Mouse (Mus musculus) cerebellum, adult 18-20 months (tissue): ENCODE measurements around the gene Mgll.

Experiments
- DNase-seq, 2 experiments: peaks; one replicate each; pipeline ENCODE4 v3.0.0; 2021

Gene Mgll

DNA sequence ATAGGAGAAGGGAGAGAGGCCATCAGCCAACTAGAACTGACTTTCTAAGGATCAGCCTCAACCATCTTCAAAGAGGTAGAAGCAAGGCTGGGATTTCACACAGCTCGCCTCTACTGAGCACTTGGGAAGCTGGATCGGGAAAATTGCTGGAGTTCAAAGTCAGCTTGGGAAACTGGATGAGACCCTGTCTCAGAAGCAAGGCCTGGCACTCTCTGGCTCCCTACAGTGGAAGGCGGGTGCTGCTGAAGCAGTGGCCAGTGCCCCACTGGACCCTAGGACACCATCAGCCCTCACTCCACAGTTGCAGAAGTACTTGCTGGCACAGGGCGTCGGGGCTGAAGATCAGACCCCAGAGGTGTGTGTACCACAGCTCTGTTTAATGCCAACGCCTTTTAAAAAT lies 133.6 kb downstream of the Mgll start:
- no peak for DNase-seq

DNA sequence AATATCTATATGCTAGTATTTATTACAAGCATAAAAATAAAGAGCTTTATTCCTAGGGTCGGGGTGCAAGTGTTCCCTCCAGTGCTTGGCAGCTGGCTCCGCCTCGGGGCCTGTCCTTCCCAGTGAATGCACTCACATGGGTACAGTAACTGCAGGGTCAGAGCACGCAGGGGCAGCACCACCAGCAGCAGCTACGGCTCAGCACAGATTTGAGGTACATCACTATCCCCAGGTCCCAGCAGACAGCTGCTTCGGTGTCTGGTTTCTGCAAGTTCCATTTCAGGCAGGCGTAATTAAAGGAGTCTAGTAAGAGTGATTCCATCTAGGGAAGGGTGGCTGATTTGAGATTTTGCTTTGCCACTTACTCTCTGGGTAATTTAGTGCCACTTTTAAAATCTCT lies 134.1 kb downstream of the Mgll start:
- no peak for DNase-seq

DNA sequence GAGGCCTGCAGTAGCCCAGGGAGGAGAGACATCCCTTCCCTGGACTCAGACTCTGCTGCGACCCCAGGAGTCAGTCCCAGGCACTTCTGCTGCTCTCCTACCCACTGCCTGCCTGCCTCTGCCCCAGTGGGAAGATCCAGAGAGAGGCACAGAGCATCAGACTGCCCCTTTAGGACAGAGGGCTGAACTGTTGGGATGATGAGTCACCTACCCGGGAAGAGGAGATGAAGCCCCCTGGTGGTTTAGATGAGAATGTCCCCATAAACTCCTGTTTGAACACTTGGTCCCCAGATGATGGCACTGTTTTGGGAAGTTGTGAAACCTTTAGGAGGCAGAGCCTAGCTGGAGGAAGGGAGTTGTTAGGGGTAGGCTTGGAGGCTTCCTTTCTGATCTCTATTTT lies 136.7 kb downstream of the Mgll start:
- no peak for DNase-seq

DNA sequence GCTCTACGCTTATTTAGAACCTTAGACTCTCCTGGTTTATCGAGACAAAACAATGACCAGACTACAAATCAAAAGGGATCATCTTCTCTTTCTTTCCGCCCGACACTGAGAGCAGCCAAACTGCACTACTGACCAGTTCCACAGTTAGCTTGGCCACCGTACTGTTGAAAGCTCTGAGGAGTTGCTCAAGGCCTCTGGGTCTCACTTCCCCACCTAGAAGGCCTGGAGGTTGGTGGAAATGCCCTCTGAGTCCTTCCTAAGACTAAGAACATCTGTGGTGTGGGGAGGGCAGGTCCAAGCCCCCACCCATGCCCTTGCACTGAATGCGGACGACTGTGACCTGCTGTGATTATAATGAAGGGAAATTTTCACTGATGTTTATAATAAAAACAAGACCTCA lies 141.5 kb downstream of the Mgll start:
- DNase-seq, result no peak

DNA sequence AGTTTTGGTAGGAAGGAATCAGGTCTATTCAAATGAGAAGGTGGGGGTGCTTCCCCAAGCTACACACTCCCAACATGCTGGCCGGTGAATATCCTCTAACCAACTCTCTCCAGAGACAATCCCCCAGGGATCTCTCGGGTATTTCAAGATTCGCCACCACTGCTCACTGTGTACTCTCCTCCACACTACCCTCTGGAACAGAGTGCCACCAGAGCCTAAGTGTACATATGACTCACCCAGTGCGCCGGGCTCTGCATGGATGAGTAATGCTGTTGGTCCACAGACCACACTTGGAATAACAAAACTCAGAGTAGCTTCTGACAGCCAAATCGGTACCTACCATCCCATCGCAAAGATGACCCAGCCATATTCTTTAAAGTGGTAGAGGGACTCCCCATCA lies 145.2 kb downstream of the Mgll start:
- DNase-seq, result no peak

DNA sequence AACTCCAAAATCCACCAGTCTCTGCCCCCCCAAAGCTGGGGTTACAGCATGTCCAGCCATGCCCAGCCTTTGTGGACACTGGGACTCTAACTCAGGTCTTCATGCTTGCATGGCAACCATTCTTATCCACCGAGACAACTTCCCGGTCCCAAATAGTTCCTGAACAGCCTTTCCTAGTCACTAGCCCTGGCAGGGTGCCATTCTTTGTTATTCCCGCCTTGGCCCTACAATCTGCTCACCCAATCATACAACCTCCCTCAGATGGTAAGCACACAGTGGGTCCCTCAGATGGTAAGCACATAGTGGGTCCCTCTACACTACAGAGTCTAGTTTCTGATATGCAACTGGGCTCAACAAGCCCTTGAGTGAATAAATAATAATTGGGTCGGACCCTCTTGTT lies 146.4 kb downstream of the Mgll start:
- DNase-seq, result peak; percentile 58 to 60

DNA sequence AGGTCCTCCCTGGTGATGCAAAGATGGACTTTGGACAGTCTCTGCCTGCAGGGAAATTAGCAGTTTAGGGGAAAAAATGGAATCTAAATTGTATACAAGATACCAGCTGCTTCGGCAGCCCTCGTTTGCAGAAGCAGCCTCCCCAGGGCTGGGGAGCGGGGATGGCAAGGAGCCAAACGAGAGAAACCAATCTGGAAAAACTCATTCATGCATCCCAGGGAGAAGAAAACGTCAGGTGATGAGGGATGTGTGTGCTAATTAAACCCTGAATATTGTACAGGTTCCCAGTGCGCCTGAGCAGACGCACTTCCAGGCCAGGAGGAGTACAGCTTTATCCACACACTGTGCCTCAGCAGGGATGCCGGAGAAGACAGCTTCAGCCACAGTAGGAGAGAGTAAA lies 147.3 kb downstream of the Mgll start:
- peak; percentile 57 to 63 for DNase-seq

DNA sequence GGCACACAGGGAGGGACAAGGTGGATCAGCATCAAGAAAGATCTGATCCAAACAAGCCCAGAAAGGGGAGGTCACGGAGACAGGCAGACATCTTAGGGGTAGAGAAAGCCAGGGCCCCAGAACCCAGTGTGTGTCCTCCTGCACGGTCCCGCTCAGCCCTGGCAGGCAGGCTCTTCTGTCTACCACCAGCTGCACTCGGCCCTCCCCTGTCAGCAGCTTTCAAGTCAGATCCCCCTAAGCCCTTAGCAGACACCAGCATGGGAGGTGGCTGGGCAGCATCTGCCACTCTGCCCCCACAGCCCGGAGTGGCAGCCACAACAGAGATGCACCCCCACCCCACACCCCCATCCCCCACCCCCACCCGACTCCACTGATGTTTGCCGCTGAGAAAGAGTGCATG lies 148.6 kb downstream of the Mgll start:
- DNase-seq, result peak in 1 of 2 experiments; percentile 32

DNA sequence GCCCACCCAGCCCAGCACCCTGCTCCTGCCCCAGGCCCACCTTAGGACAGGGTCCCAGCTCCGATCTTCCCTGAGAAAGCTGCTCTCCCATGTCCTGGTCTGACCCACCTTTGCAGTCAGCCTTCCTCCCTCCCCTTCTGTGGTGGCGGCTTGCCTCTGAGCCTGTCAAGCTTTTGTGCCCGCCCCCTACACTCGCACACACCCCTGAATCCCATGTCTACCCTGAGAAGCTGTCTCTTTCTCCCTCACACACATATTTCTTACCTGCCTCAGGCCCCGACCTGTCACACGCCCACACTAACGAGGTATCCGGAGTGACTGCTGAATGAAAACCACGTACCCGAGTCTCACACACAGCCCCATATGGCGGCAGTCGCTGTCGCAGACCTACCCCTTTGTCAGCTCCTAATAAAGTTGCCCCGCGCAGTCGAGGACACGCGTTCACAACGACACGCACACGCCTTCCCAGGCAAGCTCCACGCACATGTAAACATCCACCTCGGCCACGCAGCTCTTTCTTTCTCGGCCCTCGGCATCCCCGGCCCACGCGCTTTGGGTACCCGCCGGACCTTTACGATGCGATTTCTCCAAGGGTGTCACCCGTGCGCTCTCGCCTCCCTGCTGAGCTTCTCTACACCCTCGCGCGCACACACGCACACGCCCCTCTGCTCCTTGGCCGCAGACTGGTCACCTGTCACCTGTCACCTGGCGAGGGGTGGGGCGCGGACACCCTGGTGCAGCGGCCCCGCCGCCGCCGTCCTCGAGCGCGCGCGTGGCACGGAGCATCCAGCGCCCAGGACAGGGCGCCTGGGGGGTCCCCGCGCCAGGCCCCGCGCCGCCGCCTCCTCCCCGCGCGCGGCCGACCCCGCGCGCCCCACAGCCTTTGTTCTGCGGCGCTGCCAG lies 150.0 kb downstream of the Mgll start:
- DNase-seq, result peak; percentile 62 to 71

DNA sequence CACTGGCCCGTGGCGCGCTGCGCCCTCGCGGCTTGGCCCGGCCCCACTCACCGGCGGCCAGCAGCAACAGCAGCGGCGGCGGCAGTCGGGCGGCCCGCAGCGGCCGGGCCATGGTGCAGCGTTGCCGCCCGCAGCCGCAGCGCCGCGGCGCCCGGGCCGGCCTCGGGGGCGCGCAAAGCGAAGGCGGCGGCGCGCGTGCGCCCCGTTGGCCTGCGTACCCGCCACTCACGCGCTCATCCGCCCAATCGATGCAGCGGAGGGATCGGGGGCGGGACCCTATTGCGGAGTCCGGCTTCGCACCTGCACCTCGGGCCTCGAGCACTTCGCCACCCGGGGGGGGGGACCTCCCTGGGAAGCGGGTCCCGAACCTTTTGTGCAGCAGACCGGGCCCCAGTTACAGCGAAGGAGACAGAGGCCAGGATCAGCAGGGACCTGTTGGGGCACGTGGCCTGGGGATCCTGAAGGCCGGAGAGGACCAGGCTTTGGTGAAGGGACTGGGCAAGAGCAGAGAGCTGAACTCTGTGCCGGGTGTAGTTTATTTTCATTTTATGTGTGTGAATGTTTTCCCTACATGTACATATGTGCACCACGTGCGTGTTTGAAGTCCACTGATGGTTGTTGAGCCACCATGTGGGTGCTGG lies 150.8 kb downstream of the Mgll start, which contains the start of gene Podxl2:
Podxl2 (minus strand) TSS at position 177 of the 641 bp plus-strand sequence.
- DNase-seq, result peak; percentile 88 to 93
